Mouse (Mus musculus) bone marrow, adult 2 months (tissue): ENCODE measurements around the gene Axl. TPM values are rescaled to one million over a fixed set of nuclear protein-coding genes. Genes with fewer than 3 reads are reported as not detected.
"Not testable (repeated sequence)": the region's sequence is repeated elsewhere in the genome, so short reads cannot be mapped to it uniquely, and the experiment has no call there.

Experiments
- H3K27ac ChIP-seq: fragments of 200-500 bp; 2 replicates; pipeline ENCODE4 v1.5.1; 2012; ENCODE audit warnings: low read depth, mild to moderate bottlenecking, control low read depth, inconsistent platforms, low read length; ENCODE audit not compliant: control insufficient read depth, poor library complexity, insufficient read depth
- H3K4me1 ChIP-seq: fragments of 200-500 bp; 2 replicates; pipeline ENCODE4 v1.6.1; 2011; ENCODE audit warnings: low read length; ENCODE audit not compliant: control insufficient read depth, insufficient read depth
- H3K4me3 ChIP-seq: fragments of 200-500 bp; replicated peaks from 2 replicates; pipeline ENCODE3; 2011; ENCODE audit warnings: mild to moderate bottlenecking, low read depth, low read length, control low read depth; ENCODE audit not compliant: control insufficient read depth
- CTCF ChIP-seq: fragments of 200-500 bp; IDR thresholded peaks from 2 replicates; pipeline ENCODE4 v1.5.1; 2011; ENCODE audit warnings: low read length, control low read depth; ENCODE audit not compliant: control insufficient read depth, insufficient read depth
- POLR2A ChIP-seq: fragments of 200-500 bp; IDR thresholded peaks from 2 replicates; pipeline ENCODE4 v1.6.1; 2011; ENCODE audit warnings: low read depth, mild to moderate bottlenecking, control low read depth, low read length, borderline replicate concordance; ENCODE audit not compliant: control insufficient read depth
- WGBS: fragments of 180-500 bp; shearing (Covaris S2); methylation state at CpG from one replicate; pipeline ENCODE4 v1.1.7; 2018; 5-methylcytosine and 5-hydroxymethylcytosine counted together
- polyA plus RNA-seq: library from polyadenylated mRNA; stranded (reverse); fragments of >200 nt; gene quantifications from 2 replicates; pipeline ENCODE4 v1.2.4, GENCODE M21; 2011; ENCODE audit warnings: low replicate concordance; ENCODE audit not compliant: missing spikeins, insufficient read depth, insufficient read length

Gene Axl
- polyA plus RNA-seq, 1 experiment = 37.6 TPM

DNA sequence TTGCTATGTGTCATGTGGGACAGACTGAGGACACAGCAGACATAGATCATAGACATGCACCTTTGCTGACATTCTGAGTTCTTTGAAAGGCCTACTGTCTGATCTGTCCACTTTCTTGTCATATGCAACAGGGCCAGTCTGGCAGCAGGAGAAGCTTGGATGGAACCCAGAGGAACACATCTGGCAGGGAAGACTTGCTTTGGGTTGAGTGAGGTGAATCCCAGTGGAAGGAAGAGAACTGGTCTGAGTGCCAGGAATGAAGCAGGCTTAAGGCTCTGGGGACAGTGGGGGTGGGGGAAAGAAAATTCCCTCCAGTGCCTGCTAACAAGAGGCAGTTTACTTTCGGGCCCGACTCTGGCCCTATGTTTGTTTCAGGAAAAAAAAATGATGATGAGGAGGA is 58.6 kb downstream of the Axl start:
- TF ChIP-seq CTCF = no peak
- TF ChIP-seq POLR2A = no peak
- 82% methylated on average over 2 of the region's 2 CpGs for WGBS
- no peaks in the 10 kb centered on the region; the same call in none of the 2 replicates for H3K4me1 ChIP-seq
- no peak overlapping the region for H3K4me3 ChIP-seq
- H3K27ac ChIP-seq = no peak overlapping the region

DNA sequence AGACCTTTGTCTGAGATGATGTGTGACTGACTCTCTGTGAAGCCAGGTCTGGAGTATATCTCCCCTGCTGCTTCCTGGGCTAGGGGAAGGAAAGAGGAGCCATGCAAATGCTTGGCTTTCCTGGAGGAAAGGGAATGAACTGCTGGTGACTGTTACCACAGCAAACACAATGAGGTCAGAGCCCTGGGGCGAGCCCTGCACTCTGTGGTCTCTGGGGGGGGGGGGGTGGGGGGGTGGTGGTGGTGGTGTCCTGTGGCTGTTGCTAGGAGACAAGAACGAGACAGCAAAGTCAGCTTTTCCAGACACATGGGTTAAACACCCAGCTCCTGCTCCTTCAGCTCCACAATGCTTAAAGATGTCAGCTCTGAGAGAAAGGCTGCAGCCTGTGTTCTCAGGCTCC is 59.1 kb downstream of the Axl start:
- TF ChIP-seq POLR2A (no peak), CTCF (no peak)
- H3K4me3 ChIP-seq = no peak overlapping the region
- WGBS = 27% methylated on average over 2 of the region's 2 CpGs
- no peaks in the 10 kb centered on the region; the same call in none of the 2 replicates for H3K4me1 ChIP-seq
- H3K27ac ChIP-seq = no peak overlapping the region

DNA sequence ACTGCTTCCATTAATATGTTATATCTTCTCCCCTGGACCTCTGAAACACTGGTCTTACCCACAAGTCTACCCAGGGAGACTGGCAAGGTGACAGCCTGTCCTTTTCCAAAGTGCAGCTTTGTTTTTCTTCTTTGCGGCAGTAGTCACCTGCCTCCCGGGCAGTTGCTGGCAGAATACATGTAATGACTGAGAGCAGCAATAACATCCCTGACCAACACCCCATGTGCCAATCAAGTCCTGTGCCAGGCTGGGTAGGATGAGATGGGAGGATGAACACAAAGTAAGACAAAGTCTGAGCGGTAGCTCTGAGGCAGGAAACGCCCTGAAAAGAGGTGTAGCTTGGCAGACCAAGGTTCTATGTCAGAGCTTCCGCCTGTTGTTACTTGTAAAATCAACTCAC is 60.7 kb downstream of the Axl start:
- no peak for TF ChIP-seq CTCF
- no peak overlapping the region for H3K27ac ChIP-seq
- H3K4me3 ChIP-seq = no peak overlapping the region
- no peaks in the 10 kb centered on the region; the same call in 1 of the 2 replicates for H3K4me1 ChIP-seq
- WGBS = 89% methylated on average over 5 of the region's 5 CpGs

DNA sequence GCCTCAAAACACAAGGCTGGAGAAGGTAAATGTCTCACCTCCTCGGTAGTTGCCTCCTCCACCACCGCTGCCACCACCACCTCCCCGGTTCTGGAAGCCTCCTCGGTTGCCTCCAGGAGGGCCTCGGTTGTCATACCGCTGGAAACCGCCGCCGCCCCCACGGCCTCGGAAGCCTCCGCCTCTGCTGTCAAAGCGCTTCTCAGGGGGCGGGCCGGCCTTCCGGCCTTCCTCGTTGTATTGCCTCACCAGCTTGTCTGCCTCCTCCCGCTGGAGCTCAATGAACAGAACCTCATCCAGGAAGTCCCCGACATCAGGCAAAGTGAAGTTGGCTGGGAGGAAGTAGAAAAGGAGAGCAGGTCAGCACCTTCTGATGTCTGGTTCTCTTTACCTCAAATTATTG is 62.6 kb downstream of the Axl start:
- no peak overlapping the region for H3K4me3 ChIP-seq
- TF ChIP-seq CTCF = no peak
- no peak for TF ChIP-seq POLR2A
- 70% methylated on average over 19 of the region's 19 CpGs for WGBS

DNA sequence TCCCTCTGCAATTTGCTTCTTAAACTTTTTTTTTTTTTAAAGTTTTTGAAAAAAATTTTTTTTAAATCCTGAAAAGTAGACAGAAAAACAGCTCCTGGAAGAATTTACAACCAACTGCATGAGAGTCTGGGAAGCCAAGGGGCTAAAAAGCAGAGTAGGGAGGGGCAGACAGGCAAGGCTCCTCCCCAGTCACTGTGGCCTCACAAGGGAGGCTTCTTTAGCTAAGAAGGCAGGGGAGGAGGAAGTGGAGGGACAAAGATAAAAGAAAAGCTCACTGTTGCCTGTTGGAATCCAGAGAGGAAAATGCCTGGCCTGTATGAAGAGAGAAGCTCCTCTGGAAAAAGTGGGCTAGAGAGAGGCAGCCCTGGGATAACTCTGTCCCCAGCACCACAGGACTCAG is 66.7 kb downstream of the Axl start:
- H3K4me1 ChIP-seq, H3K27ac ChIP-seq, H3K4me3 ChIP-seq: not testable (repeated sequence)

More for the DNA sequence above, 62.6 kb downstream of the Axl start:
- no peak overlapping the region for H3K27ac ChIP-seq
- H3K4me1 ChIP-seq = no peaks in the 10 kb centered on the region

DNA sequence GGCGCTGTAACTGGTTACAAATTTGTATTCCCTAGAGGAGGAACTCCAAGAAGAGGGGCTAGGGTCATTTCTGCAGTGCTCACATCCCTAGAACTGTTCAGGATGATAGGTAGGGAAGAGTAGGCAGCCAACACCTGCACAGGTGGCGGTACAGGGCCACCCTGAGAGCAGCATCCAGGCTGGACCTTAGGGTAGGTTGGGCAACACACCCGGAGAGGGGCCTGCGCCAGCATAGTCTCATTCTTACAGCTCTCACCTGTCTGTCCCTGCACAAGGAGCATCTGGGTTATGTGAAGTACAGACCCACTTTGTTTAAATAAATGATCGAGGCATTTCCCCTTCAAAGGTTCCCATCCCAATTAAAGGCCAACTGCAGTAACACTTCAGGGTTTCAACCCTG is 67.7 kb downstream of the Axl start:
- Histone ChIP-seq H3K4me3 (no peak overlapping the region), H3K4me1 (peaks cover 1% of the 10 kb centered on the region; the same call in 1 of the 2 replicates), H3K27ac (no peak overlapping the region)
- 77% methylated on average over 5 of the region's 5 CpGs for WGBS
- no peak for TF ChIP-seq POLR2A
- TF ChIP-seq CTCF = no peak

DNA sequence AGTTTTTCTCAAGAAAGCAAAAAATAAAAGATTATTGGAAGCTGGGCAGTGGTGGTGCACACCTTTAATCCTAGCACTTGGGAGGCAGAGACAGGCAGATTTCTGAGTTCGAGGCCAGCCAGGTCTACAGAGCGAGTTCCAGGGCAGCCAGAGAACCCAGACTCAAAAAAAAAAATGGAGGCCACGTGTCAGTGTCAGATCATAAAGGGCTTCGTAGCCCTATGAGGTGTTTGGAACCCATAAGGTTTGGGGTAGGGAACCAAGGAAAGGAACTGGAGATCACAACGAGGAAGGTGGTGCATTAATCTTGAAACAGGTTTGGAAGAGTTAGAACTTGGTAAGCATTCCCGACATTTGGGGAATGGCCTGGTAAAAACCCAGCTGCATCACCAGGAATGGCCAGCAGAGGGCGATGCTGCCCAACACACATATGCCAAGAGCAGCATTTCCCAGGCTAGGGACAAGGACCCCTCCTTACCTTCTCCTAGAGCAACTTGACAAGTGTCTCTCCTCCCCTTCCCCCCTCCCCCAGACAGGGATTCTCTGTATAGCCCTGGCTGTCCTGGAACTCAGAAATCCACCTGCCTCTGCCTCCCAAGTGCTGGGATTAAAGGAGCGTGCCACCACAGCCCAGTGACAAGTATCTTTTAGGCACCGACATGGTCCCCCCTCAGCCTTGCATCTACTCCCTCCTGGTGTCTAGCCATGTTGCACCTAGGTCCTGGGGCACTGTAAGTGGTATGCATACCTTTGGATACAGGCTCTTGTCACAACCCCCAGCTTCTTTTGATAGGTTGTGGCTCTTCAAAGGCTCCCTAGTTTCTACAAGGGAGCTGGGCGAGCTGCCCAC is 68.5 kb downstream of the Axl start:
- WGBS = 44% methylated on average over 10 of the region's 10 CpGs
- no peak overlapping the region for H3K4me3 ChIP-seq
- peak overlapping the region; percentile 31; the same call in 1 of the 2 replicates for H3K27ac ChIP-seq
- H3K4me1 ChIP-seq = peaks cover 1% of the 10 kb centered on the region; the same call in 1 of the 2 replicates
- TF ChIP-seq CTCF (peak; percentile 96), POLR2A (no peak)

DNA sequence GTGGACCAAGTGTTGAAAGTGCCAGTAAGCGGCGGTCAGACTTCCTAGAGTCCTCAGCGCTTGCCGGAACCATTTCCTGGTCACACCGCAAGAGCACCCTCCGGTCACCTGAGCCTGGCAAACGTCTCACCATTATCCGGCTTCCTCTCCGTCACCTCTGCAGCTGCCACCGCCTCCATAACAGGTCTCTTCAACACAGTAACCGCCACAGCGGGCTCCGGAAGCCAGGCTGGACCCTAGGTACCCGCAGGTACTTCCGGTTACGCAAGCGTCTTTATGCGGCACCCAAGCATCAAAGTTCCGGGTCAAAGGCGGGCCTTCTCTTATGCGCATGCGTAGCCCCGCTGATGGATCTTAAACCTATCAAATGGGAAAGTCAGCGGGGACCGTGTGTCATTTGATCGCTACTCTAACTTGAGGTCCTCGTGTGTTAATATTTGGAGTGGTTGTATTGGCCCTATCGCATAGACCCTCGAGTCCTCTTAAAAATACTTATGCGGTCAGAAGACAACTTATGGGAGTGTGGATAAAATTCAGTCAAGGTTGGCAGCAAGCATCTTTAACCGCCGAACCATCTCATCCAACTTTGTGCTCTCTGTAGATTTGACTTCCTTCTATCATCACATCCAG is 69.6 kb downstream of the Axl start, which contains the start of gene Ccdc97:
Ccdc97 (minus strand) TSS at position 301 of the 630 bp plus-strand sequence.
- H3K27ac ChIP-seq = peak within 1 kb of the TSS; percentile 92
- WGBS = under 1% methylated on average over 32 of the region's 32 CpGs
- TF ChIP-seq POLR2A (peak; percentile 77; the same call in 1 of the 2 replicates), CTCF (no peak)

More for the DNA sequence above, 69.6 kb downstream of the Axl start, which contains the start of gene Ccdc97:
- peaks cover 1% of the 10 kb centered on the region; the same call in 1 of the 2 replicates for H3K4me1 ChIP-seq
- H3K4me3 ChIP-seq = peak within 1 kb of the TSS; percentile 76
